Mouse (Mus musculus): ENCODE results near the gene Fen1. TPM values are rescaled to one million over a fixed set of nuclear protein-coding genes. Genes with fewer than 3 reads are reported as not detected.
"Not testable (repeated sequence)": the region's sequence is repeated elsewhere in the genome, so short reads cannot be mapped to it uniquely, and the experiment has no call there.

The Fen1 gene
- polyA plus RNA-seq, 1 experiment from 2014 or later, result 47.4 TPM

GRCm38 (mm10) chr19:10174956-10175355, 29.0 kb downstream of the Fen1 start:
- H3K4me2 ChIP-seq (ENCODE audit: low read length), result no peak overlapping the region
- WGBS, result 88% methylated on average over 4 of the region's 4 CpGs
- no peak for ATAC-seq
- H3K9ac ChIP-seq (replicated peaks; ENCODE audit: low read depth, low read length), result no peak overlapping the region
- no peaks in the 10 kb centered on the region for H3K4me1 ChIP-seq (replicated peaks; ENCODE audit: control insufficient read depth, insufficient read depth, low read length)
- no peaks in the 10 kb centered on the region for H3K36me3 ChIP-seq (ENCODE audit: control insufficient read depth, insufficient read depth)
- H3K9me3 ChIP-seq (ENCODE audit: control insufficient read depth, low read length), result no peaks in the 10 kb centered on the region
- no peak overlapping the region for H3K27ac ChIP-seq (ENCODE audit: low read length)
- H3K4me3 ChIP-seq (replicated peaks; ENCODE audit: low read length), result no peak overlapping the region
- no peaks in the 10 kb centered on the region for H3K27me3 ChIP-seq (replicated peaks; ENCODE audit: control insufficient read depth, insufficient read depth, low read length)

DNA sequence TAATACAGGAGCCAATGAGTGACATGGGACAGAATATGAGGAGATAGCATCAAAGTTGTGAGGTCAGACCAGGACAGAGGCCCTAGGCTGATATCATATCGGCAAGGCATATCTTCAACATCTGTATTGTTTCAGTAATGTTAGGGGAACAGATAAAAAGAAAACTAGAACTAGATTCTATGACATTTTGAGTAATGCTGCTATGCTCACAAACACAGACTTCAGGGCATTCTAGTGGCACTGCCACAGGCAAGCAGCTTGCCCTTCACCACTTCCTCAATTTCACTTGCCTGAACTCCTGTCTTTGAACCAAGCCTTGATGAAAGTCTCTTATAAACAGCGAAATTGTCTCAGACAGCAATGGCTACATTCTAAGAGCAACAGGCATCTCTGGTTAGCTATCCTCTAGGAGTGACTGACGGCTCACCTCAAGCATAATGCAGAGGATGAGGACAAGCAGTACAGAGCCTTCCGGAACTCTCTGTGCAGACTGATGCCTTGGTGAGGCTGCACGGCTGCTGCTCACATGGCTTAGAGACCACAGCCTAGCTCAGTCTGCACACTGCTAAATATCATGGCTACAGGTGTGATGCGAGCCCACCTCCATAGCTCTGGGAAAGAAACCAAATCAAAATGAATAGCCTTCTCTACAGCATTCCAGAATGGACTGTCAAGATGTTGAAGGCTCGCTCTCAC, 30.0 kb downstream of the Fen1 start:
- no peak for ATAC-seq
- H3K4me3 ChIP-seq (replicated peaks; ENCODE audit: low read length), result no peak overlapping the region
- H3K4me1 ChIP-seq (replicated peaks; ENCODE audit: control insufficient read depth, insufficient read depth, low read length), result no peaks in the 10 kb centered on the region
- no peaks in the 10 kb centered on the region for H3K36me3 ChIP-seq (ENCODE audit: control insufficient read depth, insufficient read depth)
- H3K9ac ChIP-seq (replicated peaks; ENCODE audit: low read depth, low read length), result no peak overlapping the region
- H3K4me2 ChIP-seq (ENCODE audit: low read length), result no peak overlapping the region
- WGBS, result 94% methylated on average over 7 of the region's 7 CpGs
- no peak overlapping the region for H3K27ac ChIP-seq (ENCODE audit: low read length)
- no peaks in the 10 kb centered on the region for H3K9me3 ChIP-seq (ENCODE audit: control insufficient read depth, low read length)
- H3K27me3 ChIP-seq (replicated peaks; ENCODE audit: control insufficient read depth, insufficient read depth, low read length), result no peaks in the 10 kb centered on the region

GRCm38 (mm10) chr19:10173116-10173718, 30.8 kb downstream of the Fen1 start:
- H3K9ac ChIP-seq (replicated peaks; ENCODE audit: low read depth, low read length), result no peak overlapping the region
- no peak overlapping the region for H3K4me3 ChIP-seq (replicated peaks; ENCODE audit: low read length)
- H3K36me3 ChIP-seq (ENCODE audit: control insufficient read depth, insufficient read depth), result no peaks in the 10 kb centered on the region
- H3K4me2 ChIP-seq (ENCODE audit: low read length), result no peak overlapping the region
- H3K4me1 ChIP-seq (replicated peaks; ENCODE audit: control insufficient read depth, insufficient read depth, low read length), result no peaks in the 10 kb centered on the region
- H3K27ac ChIP-seq (ENCODE audit: low read length), result no peak overlapping the region
- no peak for ATAC-seq
- H3K27me3 ChIP-seq (replicated peaks; ENCODE audit: control insufficient read depth, insufficient read depth, low read length), result no peaks in the 10 kb centered on the region
- no peaks in the 10 kb centered on the region for H3K9me3 ChIP-seq (ENCODE audit: control insufficient read depth, low read length)
- WGBS, result 93% methylated on average over 5 of the region's 5 CpGs

DNA sequence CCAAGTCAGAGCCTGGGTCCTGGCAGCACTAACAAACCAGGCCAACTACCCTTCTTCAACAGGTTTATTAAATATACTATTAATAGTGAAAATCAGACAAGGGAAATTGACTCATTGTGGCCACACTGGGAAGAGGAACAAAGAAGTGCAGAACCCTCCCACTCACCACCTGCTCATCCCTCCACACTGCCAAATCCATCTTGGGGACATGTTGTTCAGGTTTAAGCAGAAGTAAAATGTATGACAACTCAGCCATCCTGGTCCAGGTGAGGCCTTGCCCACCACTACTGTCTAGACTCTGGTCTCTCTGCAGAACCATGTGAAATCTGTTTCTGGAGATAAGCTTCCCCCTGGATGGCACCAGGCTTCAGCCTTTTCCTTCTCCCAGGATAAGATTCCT, 32.1 kb downstream of the Fen1 start:
- H3K4me1 ChIP-seq (replicated peaks; ENCODE audit: control insufficient read depth, insufficient read depth, low read length), result no peaks in the 10 kb centered on the region
- no peaks in the 10 kb centered on the region for H3K27me3 ChIP-seq (replicated peaks; ENCODE audit: control insufficient read depth, insufficient read depth, low read length)
- H3K4me2 ChIP-seq (ENCODE audit: low read length), result no peak overlapping the region
- ATAC-seq, result no peak
- H3K9ac ChIP-seq (replicated peaks; ENCODE audit: low read depth, low read length), result no peak overlapping the region
- no peaks in the 10 kb centered on the region for H3K9me3 ChIP-seq (ENCODE audit: control insufficient read depth, low read length)
- H3K36me3 ChIP-seq (ENCODE audit: control insufficient read depth, insufficient read depth), result no peaks in the 10 kb centered on the region
- H3K27ac ChIP-seq (ENCODE audit: low read length), result no peak overlapping the region
- H3K4me3 ChIP-seq (replicated peaks; ENCODE audit: low read length), result no peak overlapping the region

DNA sequence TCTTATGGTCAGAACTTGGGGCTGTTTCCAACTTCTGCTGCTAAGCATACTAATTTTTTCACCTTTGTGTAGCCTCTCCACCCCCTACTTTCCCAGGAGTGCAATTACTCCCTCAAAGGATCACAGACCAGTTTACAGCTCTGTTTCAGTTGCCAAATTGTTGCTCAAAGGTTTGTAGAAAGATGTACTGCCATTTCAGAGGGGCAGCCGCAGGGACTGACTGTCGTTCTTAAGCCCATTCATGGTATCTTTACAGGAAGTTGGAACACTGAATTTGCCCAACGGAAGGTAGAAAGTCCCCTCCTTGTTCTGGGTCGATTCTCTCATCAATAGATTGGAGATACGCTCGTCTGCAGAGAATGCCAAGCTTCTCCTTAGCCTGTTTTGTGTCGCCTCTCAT, 32.6 kb downstream of the Fen1 start:
- H3K9me3 ChIP-seq (ENCODE audit: control insufficient read depth, low read length), result no peaks in the 10 kb centered on the region
- WGBS, result 85% methylated on average over 7 of the region's 7 CpGs
- no peaks in the 10 kb centered on the region for H3K36me3 ChIP-seq (ENCODE audit: control insufficient read depth, insufficient read depth)
- H3K4me1 ChIP-seq (replicated peaks; ENCODE audit: control insufficient read depth, insufficient read depth, low read length), result no peaks in the 10 kb centered on the region
- no peak overlapping the region for H3K9ac ChIP-seq (replicated peaks; ENCODE audit: low read depth, low read length)
- no peak for ATAC-seq
- no peak overlapping the region for H3K4me3 ChIP-seq (replicated peaks; ENCODE audit: low read length)
- no peak overlapping the region for H3K4me2 ChIP-seq (ENCODE audit: low read length)
- no peaks in the 10 kb centered on the region for H3K27me3 ChIP-seq (replicated peaks; ENCODE audit: control insufficient read depth, insufficient read depth, low read length)
- no peak overlapping the region for H3K27ac ChIP-seq (ENCODE audit: low read length)

GRCm38 (mm10) chr19:10170466-10170865, 33.5 kb downstream of the Fen1 start:
- Histone ChIP-seq H3K27ac (ENCODE audit: low read length) (no peak overlapping the region), H3K9ac (replicated peaks; ENCODE audit: low read depth, low read length) (no peak overlapping the region), H3K36me3 (ENCODE audit: control insufficient read depth, insufficient read depth) (no peaks in the 10 kb centered on the region), H3K4me2 (ENCODE audit: low read length) (no peak overlapping the region), H3K9me3 (ENCODE audit: control insufficient read depth, low read length) (no peaks in the 10 kb centered on the region), H3K4me1 (replicated peaks; ENCODE audit: control insufficient read depth, insufficient read depth, low read length) (no peaks in the 10 kb centered on the region), H3K27me3 (replicated peaks; ENCODE audit: control insufficient read depth, insufficient read depth, low read length) (no peaks in the 10 kb centered on the region), H3K4me3 (replicated peaks; ENCODE audit: low read length) (no peak overlapping the region)
- 21% methylated on average over 1 of the region's 1 CpGs for WGBS
- ATAC-seq, result no peak

- not testable (repeated sequence) for H3K9ac ChIP-seq (replicated peaks; ENCODE audit: low read depth, low read length); H3K9me3 ChIP-seq (ENCODE audit: control insufficient read depth, low read length); H3K4me2 ChIP-seq (ENCODE audit: low read length); H3K4me1 ChIP-seq (replicated peaks; ENCODE audit: control insufficient read depth, insufficient read depth, low read length); ATAC-seq; H3K27me3 ChIP-seq (replicated peaks; ENCODE audit: control insufficient read depth, insufficient read depth, low read length); H3K4me3 ChIP-seq (replicated peaks; ENCODE audit: low read length); H3K27ac ChIP-seq (ENCODE audit: low read length); H3K36me3 ChIP-seq (ENCODE audit: control insufficient read depth, insufficient read depth)
- WGBS, result 82% methylated on average over 3 of the region's 3 CpGs
Measured at GRCm38 (mm10) chr19:10169692-10170330, 34.2 kb downstream of the Fen1 start.

GRCm38 (mm10) chr19:10169179-10169578, 34.8 kb downstream of the Fen1 start:
- H3K4me3 ChIP-seq (replicated peaks; ENCODE audit: low read length), result no peak overlapping the region
- H3K27ac ChIP-seq (ENCODE audit: low read length), result no peak overlapping the region
- H3K36me3 ChIP-seq (ENCODE audit: control insufficient read depth, insufficient read depth), result no peaks in the 10 kb centered on the region
- no peaks in the 10 kb centered on the region for H3K9me3 ChIP-seq (ENCODE audit: control insufficient read depth, low read length)
- H3K4me1 ChIP-seq (replicated peaks; ENCODE audit: control insufficient read depth, insufficient read depth, low read length), result no peaks in the 10 kb centered on the region
- no peaks in the 10 kb centered on the region for H3K27me3 ChIP-seq (replicated peaks; ENCODE audit: control insufficient read depth, insufficient read depth, low read length)
- H3K9ac ChIP-seq (replicated peaks; ENCODE audit: low read depth, low read length), result no peak overlapping the region
- H3K4me2 ChIP-seq (ENCODE audit: low read length), result no peak overlapping the region
- no peak for ATAC-seq

- ATAC-seq, result no peak
- H3K4me2 ChIP-seq (ENCODE audit: low read length), result no peak overlapping the region
- H3K4me3 ChIP-seq (replicated peaks; ENCODE audit: low read length), result no peak overlapping the region
- H3K9me3 ChIP-seq (ENCODE audit: control insufficient read depth, low read length), result no peaks in the 10 kb centered on the region
- no peak overlapping the region for H3K27ac ChIP-seq (ENCODE audit: low read length)
- H3K4me1 ChIP-seq (replicated peaks; ENCODE audit: control insufficient read depth, insufficient read depth, low read length), result no peaks in the 10 kb centered on the region
- H3K9ac ChIP-seq (replicated peaks; ENCODE audit: low read depth, low read length), result no peak overlapping the region
- no peaks in the 10 kb centered on the region for H3K27me3 ChIP-seq (replicated peaks; ENCODE audit: control insufficient read depth, insufficient read depth, low read length)
- 92% methylated on average over 3 of the region's 3 CpGs for WGBS
- H3K36me3 ChIP-seq (ENCODE audit: control insufficient read depth, insufficient read depth), result no peaks in the 10 kb centered on the region
Measured at GRCm38 (mm10) chr19:10168441-10168840, 35.5 kb downstream of the Fen1 start.
